Mouse (Mus musculus) limb, embryonic 13.5 days (tissue): ENCODE measurements at regions not wholly inside any gene's neighbourhood (a gene's known extent, or its start where the extent isn't known, plus 50 kb on each side); places are given as distances from the start of the nearest gene placed in this dataset.

Source experiments
- ATAC-seq: fragments of 200-750 bp; cut with Nextera tagmentation; 2 replicates; pipeline ENCODE4 v1.8.0; 2017; ENCODE audit warnings: low read depth, moderate number of reproducible peaks, moderate TSS enrichment; ENCODE audit not compliant: low FRiP score
- H3K27ac ChIP-seq: fragments of 300-500 bp; sonication (generic); 2 replicates; pipeline ENCODE4 v1.5.1; 2015; ENCODE audit warnings: inconsistent platforms, mild to moderate bottlenecking, moderate library complexity
- H3K27me3 ChIP-seq: fragments of 300-500 bp; sonication (generic); 2 replicates; pipeline ENCODE4 v1.6.1; 2015; ENCODE audit warnings: mild to moderate bottlenecking, inconsistent platforms
- H3K36me3 ChIP-seq: fragments of 300-500 bp; sonication (generic); 2 replicates; pipeline ENCODE4 v1.6.1; 2015; ENCODE audit warnings: inconsistent platforms, mild to moderate bottlenecking, moderate library complexity
- H3K4me1 ChIP-seq: fragments of 300-500 bp; sonication (generic); 2 replicates; pipeline ENCODE4 v1.6.1; 2015; ENCODE audit warnings: inconsistent platforms
- H3K4me2 ChIP-seq: fragments of 300-500 bp; sonication (generic); replicated peaks from 2 replicates; pipeline ENCODE4 v1.6.1; 2015; ENCODE audit warnings: inconsistent platforms, mild to moderate bottlenecking, moderate library complexity
- H3K4me3 ChIP-seq: fragments of 300-500 bp; sonication (generic); 2 replicates; pipeline ENCODE4 v1.5.1; 2015; ENCODE audit warnings: moderate library complexity, mild to moderate bottlenecking, inconsistent platforms
- H3K9ac ChIP-seq: fragments of 300-500 bp; sonication (generic); 2 replicates; pipeline ENCODE4 v1.6.1; 2015; ENCODE audit warnings: mild to moderate bottlenecking, inconsistent platforms
- H3K9me3 ChIP-seq: fragments of 300-500 bp; sonication (generic); 2 replicates; pipeline ENCODE4 v1.6.1; 2016; ENCODE audit warnings: inconsistent platforms
- WGBS: fragments of 180-500 bp; shearing (Covaris S2); methylation state at CpG from one replicate; pipeline ENCODE4 v1.1.7; 2015; 5-methylcytosine and 5-hydroxymethylcytosine counted together

- ATAC-seq = no peak
- no peak overlapping the region for H3K27ac ChIP-seq
- no peaks in the 10 kb centered on the region for H3K9me3 ChIP-seq
- H3K9ac ChIP-seq = no peak overlapping the region
- WGBS = 42% methylated on average over 3 of the region's 3 CpGs
- no peaks in the 10 kb centered on the region for H3K27me3 ChIP-seq
- H3K36me3 ChIP-seq = no peaks in the 10 kb centered on the region
- no peak overlapping the region for H3K4me2 ChIP-seq
- no peak overlapping the region for H3K4me3 ChIP-seq
- H3K4me1 ChIP-seq = peaks cover 17% of the 10 kb centered on the region
Observed at GRCm38 (mm10) chr1:193450814-193451213, 80.7 kb upstream of the Camk1g start.

GRCm38 (mm10) chr1:193450201-193450600 is 80.1 kb upstream of the Camk1g start:
- Histone ChIP-seq H3K27me3 (no peaks in the 10 kb centered on the region), H3K4me2 (no peak overlapping the region), H3K27ac (peak overlapping the region; percentile 83), H3K4me3 (no peak overlapping the region), H3K9ac (no peak overlapping the region), H3K9me3 (no peaks in the 10 kb centered on the region), H3K36me3 (no peaks in the 10 kb centered on the region), H3K4me1 (peaks cover 17% of the 10 kb centered on the region)
- ATAC-seq = no peak
- 55% methylated on average over 6 of the region's 6 CpGs for WGBS

GRCm38 (mm10) chr1:193449394-193450103 is 79.5 kb upstream of the Camk1g start:
- Histone ChIP-seq H3K9ac (0 out of 2 replicates have a peak overlapping the region, but pooled peaks have one; percentile 19), H3K27me3 (no peaks in the 10 kb centered on the region), H3K36me3 (no peaks in the 10 kb centered on the region), H3K27ac (peak overlapping the region; percentile 83), H3K9me3 (no peaks in the 10 kb centered on the region), H3K4me1 (peaks cover 17% of the 10 kb centered on the region), H3K4me2 (0 out of 2 replicates have a peak overlapping the region, but pooled peaks have one; percentile 14), H3K4me3 (no peak overlapping the region)
- WGBS = 15% methylated on average over 7 of the region's 7 CpGs
- ATAC-seq = peak; percentile 74

GRCm38 (mm10) chr1:193448793-193449393 is 78.8 kb upstream of the Camk1g start:
- WGBS = 77% methylated on average over 3 of the region's 3 CpGs
- ATAC-seq = no peak
- no peak overlapping the region for H3K27ac ChIP-seq

GRCm38 (mm10) chr1:193447647-193448046 is 77.5 kb upstream of the Camk1g start:
- no peak overlapping the region for H3K4me3 ChIP-seq
- no peak for ATAC-seq
- H3K27me3 ChIP-seq = no peaks in the 10 kb centered on the region
- H3K27ac ChIP-seq = no peak overlapping the region
- WGBS = 78% methylated on average over 5 of the region's 5 CpGs
- H3K9ac ChIP-seq = no peak overlapping the region
- H3K36me3 ChIP-seq = no peaks in the 10 kb centered on the region
- no peaks in the 10 kb centered on the region for H3K9me3 ChIP-seq
- no peak overlapping the region for H3K4me2 ChIP-seq
- H3K4me1 ChIP-seq = peaks cover 17% of the 10 kb centered on the region

More at GRCm38 (mm10) chr1:193448793-193449393, 78.8 kb upstream of the Camk1g start:
- Histone ChIP-seq H3K36me3 (no peaks in the 10 kb centered on the region), H3K27me3 (no peaks in the 10 kb centered on the region), H3K4me1 (peaks cover 17% of the 10 kb centered on the region), H3K9ac (no peak overlapping the region), H3K4me3 (no peak overlapping the region), H3K9me3 (no peaks in the 10 kb centered on the region), H3K4me2 (no peak overlapping the region)

- no peaks in the 10 kb centered on the region for H3K27me3 ChIP-seq
- H3K4me1 ChIP-seq = no peaks in the 10 kb centered on the region
- H3K36me3 ChIP-seq = no peaks in the 10 kb centered on the region
- no peak overlapping the region for H3K27ac ChIP-seq
- H3K9me3 ChIP-seq = no peaks in the 10 kb centered on the region
- H3K4me2 ChIP-seq = no peak overlapping the region
- WGBS = 73% methylated on average over 1 of the region's 1 CpGs
- ATAC-seq = no peak
- H3K9ac ChIP-seq = no peak overlapping the region
- no peak overlapping the region for H3K4me3 ChIP-seq
Observed at GRCm38 (mm10) chr1:193443964-193444676, 74.0 kb upstream of the Camk1g start.

- WGBS = 0% methylated on average over 1 of the region's 1 CpGs
- no peak overlapping the region for H3K4me3 ChIP-seq
Observed at GRCm38 (mm10) chr1:193440512-193440911, 70.4 kb upstream of the Camk1g start.

GRCm38 (mm10) chr1:193434281-193434680 is 64.2 kb upstream of the Camk1g start:
- Histone ChIP-seq H3K9me3 (no peaks in the 10 kb centered on the region), H3K36me3 (no peaks in the 10 kb centered on the region), H3K4me2 (no peak overlapping the region), H3K4me1 (peaks cover 20% of the 10 kb centered on the region), H3K4me3 (no peak overlapping the region), H3K27ac (no peak overlapping the region), H3K9ac (no peak overlapping the region), H3K27me3 (no peaks in the 10 kb centered on the region)
- no peak for ATAC-seq
- WGBS = 51% methylated on average over 4 of the region's 4 CpGs

More at GRCm38 (mm10) chr1:193440512-193440911, 70.4 kb upstream of the Camk1g start:
- Histone ChIP-seq H3K4me2 (no peak overlapping the region), H3K4me1 (no peaks in the 10 kb centered on the region), H3K36me3 (no peaks in the 10 kb centered on the region), H3K27ac (no peak overlapping the region), H3K27me3 (no peaks in the 10 kb centered on the region), H3K9ac (no peak overlapping the region), H3K9me3 (no peaks in the 10 kb centered on the region)
- ATAC-seq = no peak

GRCm38 (mm10) chr1:193433493-193434021 is 63.5 kb upstream of the Camk1g start:
- WGBS = 21% methylated on average over 7 of the region's 7 CpGs

GRCm38 (mm10) chr1:193430231-193430630 is 60.1 kb upstream of the Camk1g start:
- Histone ChIP-seq H3K27ac (no peak overlapping the region), H3K9me3 (no peaks in the 10 kb centered on the region), H3K36me3 (no peaks in the 10 kb centered on the region), H3K9ac (no peak overlapping the region), H3K4me1 (peaks cover 20% of the 10 kb centered on the region), H3K27me3 (no peaks in the 10 kb centered on the region), H3K4me3 (no peak overlapping the region), H3K4me2 (no peak overlapping the region)
- WGBS = 67% methylated on average over 8 of the region's 8 CpGs
- no peak for ATAC-seq

More at GRCm38 (mm10) chr1:193433493-193434021, 63.5 kb upstream of the Camk1g start:
- Histone ChIP-seq H3K4me2 (no peak overlapping the region), H3K4me1 (peaks cover 20% of the 10 kb centered on the region), H3K9ac (no peak overlapping the region), H3K27ac (no peak overlapping the region), H3K9me3 (no peaks in the 10 kb centered on the region), H3K36me3 (no peaks in the 10 kb centered on the region), H3K27me3 (no peaks in the 10 kb centered on the region), H3K4me3 (no peak overlapping the region)
- no peak for ATAC-seq

GRCm38 (mm10) chr1:193423653-193424075 is 53.6 kb upstream of the Camk1g start:
- WGBS = 50% methylated on average over 8 of the region's 8 CpGs
- Histone ChIP-seq H3K4me2 (no peak overlapping the region), H3K4me3 (no peak overlapping the region), H3K36me3 (no peaks in the 10 kb centered on the region), H3K9me3 (no peaks in the 10 kb centered on the region), H3K4me1 (peaks cover 23% of the 10 kb centered on the region), H3K9ac (no peak overlapping the region), H3K27ac (no peak overlapping the region), H3K27me3 (no peaks in the 10 kb centered on the region)
- no peak for ATAC-seq

GRCm38 (mm10) chr1:193422886-193423285 is 52.8 kb upstream of the Camk1g start:
- no peak for ATAC-seq
- no peaks in the 10 kb centered on the region for H3K36me3 ChIP-seq
- H3K4me3 ChIP-seq = no peak overlapping the region
- no peak overlapping the region for H3K4me2 ChIP-seq
- no peak overlapping the region for H3K9ac ChIP-seq
- no peaks in the 10 kb centered on the region for H3K27me3 ChIP-seq
- WGBS = 75% methylated on average over 1 of the region's 1 CpGs
- H3K4me1 ChIP-seq = peaks cover 29% of the 10 kb centered on the region
- no peaks in the 10 kb centered on the region for H3K9me3 ChIP-seq
- no peak overlapping the region for H3K27ac ChIP-seq
